In the genomic region with DNA sequence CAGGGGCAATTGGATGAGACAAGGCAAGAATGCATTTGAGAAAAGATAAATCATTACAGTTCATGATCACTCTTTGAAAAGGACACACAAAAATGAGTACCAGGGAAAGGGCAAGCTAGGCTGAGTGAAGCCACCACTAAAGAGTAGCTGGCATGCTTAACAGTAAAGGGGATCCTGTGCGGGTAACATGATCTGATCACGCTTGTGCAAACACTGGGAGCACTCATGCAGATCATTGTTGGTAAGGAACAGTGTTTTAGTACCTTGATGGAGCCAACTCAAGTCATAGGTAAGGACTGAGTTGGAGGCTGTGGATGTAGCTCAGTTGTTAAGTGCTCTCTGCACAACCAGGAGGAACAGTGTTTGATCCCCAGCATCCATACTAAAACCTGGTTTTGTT, we compare ENCODE assay signal across 23 mouse cellular contexts.
DNase-seq lines count a peak whose midpoint lies in the region; ATAC-seq and TF ChIP-seq lines count a peak whose summit lies in the region.
"Had no signal": no experiment of that assay in that cellular context is flagged by ENCODE, and none has a peak within 500 bp of the region (broad histone marks: within the 10 kb centered on the region; RNA-seq: fewer than 3 reads in every experiment).

No protein-coding gene starts in this region.

- WGBS in heart, adult 2 months = 55% methylated on average over 2 of the region's 2 CpGs
- WGBS in kidney, embryonic 14.5 days = 32% methylated on average over 2 of the region's 2 CpGs
- WGBS in kidney, postnatal 0 days = 44% methylated on average over 2 of the region's 2 CpGs
- WGBS in kidney, adult 2 months = 40% methylated on average over 2 of the region's 2 CpGs

- no peaks in the 10 kb centered on the region for H3K9me3 ChIP-seq in kidney, embryonic 14.5 days (ENCODE audit: control insufficient read depth, low read length)
- H3K9me3 ChIP-seq in kidney, postnatal 0 days (replicated peaks; ENCODE audit: low read length) = no peaks in the 10 kb centered on the region
- H3K9me3 ChIP-seq: embryonic facial prominence, embryonic 12.5 days; forebrain, embryonic 10.5 days; forebrain, embryonic 13.5 days; heart, embryonic 13.5 days; hindbrain, embryonic 12.5 days; hindbrain, embryonic 15.5 days had no signal

- TF ChIP-seq CTCF in heart, adult 2 months (IDR thresholded peaks at IDR 0.05) = no peak
- no peak for TF ChIP-seq CTCF in kidney, postnatal 0 days (IDR thresholded peaks at IDR 0.05; ENCODE audit: low read depth)
- TF ChIP-seq CTCF in kidney, adult 2 months (conservative IDR thresholded peaks at IDR 0.05; ENCODE audit: insufficient read depth, insufficient read length, low read depth, low read length) = no peak

- no peaks in the 10 kb centered on the region for H3K27me3 ChIP-seq in heart, adult 2 months (ENCODE audit: control insufficient read depth, insufficient read depth, low read length)
- H3K27me3 ChIP-seq in kidney, embryonic 14.5 days (ENCODE audit: control insufficient read depth, insufficient read depth, low read length) = no peaks in the 10 kb centered on the region
- H3K27me3 ChIP-seq in kidney, postnatal 0 days (ENCODE audit: insufficient read depth, low read length) = no peaks in the 10 kb centered on the region
- no peaks in the 10 kb centered on the region for H3K27me3 ChIP-seq in kidney, adult 2 months (replicated peaks; ENCODE audit: control insufficient read depth, insufficient read depth, low read length)
- H3K27me3 ChIP-seq: embryonic facial prominence, embryonic 12.5 days; forebrain, embryonic 13.5 days; heart, embryonic 13.5 days; hindbrain, embryonic 12.5 days; hindbrain, embryonic 15.5 days had no signal

- peak overlapping the region; percentile 20 for H3K27ac ChIP-seq in heart, adult 2 months
- H3K27ac ChIP-seq in kidney, embryonic 14.5 days (ENCODE audit: low read depth, low read length) = no peak overlapping the region
- no peak overlapping the region for H3K27ac ChIP-seq in kidney, postnatal 0 days
- no peak overlapping the region for H3K27ac ChIP-seq in kidney, adult 2 months (ENCODE audit: insufficient read depth, low read depth, low read length)
- H3K27ac ChIP-seq: embryonic facial prominence, embryonic 12.5 days; forebrain, embryonic 10.5 days; forebrain, embryonic 13.5 days; heart, embryonic 13.5 days; hindbrain, embryonic 12.5 days; hindbrain, embryonic 15.5 days had no signal

- H3K36me3 ChIP-seq in heart, adult 2 months (ENCODE audit: control insufficient read depth, insufficient read depth, low read length) = no peaks in the 10 kb centered on the region; the same call in none of the 2 replicates
- H3K36me3 ChIP-seq in kidney, embryonic 14.5 days (ENCODE audit: control insufficient read depth, insufficient read depth, low read length) = no peaks in the 10 kb centered on the region
- H3K36me3 ChIP-seq in kidney, postnatal 0 days (ENCODE audit: insufficient read depth, low read length) = no peaks in the 10 kb centered on the region
- H3K36me3 ChIP-seq in kidney, adult 2 months (ENCODE audit: control insufficient read depth, insufficient read depth, low read length) = no peaks in the 10 kb centered on the region
- H3K36me3 ChIP-seq: embryonic facial prominence, embryonic 12.5 days; forebrain, embryonic 10.5 days; heart, embryonic 13.5 days; hindbrain, embryonic 12.5 days; hindbrain, embryonic 15.5 days had no signal

- H3K79me2 ChIP-seq in heart, adult 2 months (replicated peaks; ENCODE audit: control insufficient read depth, insufficient read depth, low read length) = no peaks in the 10 kb centered on the region; the same call in 1 of the 2 replicates

- ATAC-seq in kidney, embryonic 14.5 days (ENCODE audit: low FRiP score, low TSS enrichment) = peak; percentile 82; the same call in 1 of the 2 replicates
- no peak; the same call in 1 of the 2 replicates for ATAC-seq in kidney, postnatal 0 days (replicated peaks; ENCODE audit: low FRiP score, low read depth)
- ATAC-seq: CD4-positive, CD25-positive, alpha-beta regulatory T cell, adult 4 months; intestine, postnatal 0 days had no signal

- TF ChIP-seq POLR2A in heart, adult 2 months (IDR thresholded peaks at IDR 0.05; ENCODE audit: insufficient read depth, low read depth, low read length) = no peak
- TF ChIP-seq POLR2A in kidney, adult 2 months (IDR thresholded peaks at IDR 0.05; ENCODE audit: low read depth, low read length) = no peak

- TF ChIP-seq EP300 in heart, adult 2 months (IDR thresholded peaks at IDR 0.05; ENCODE audit: insufficient read depth, low read depth, low read length) = no peak

- H3K4me2 ChIP-seq in kidney, embryonic 14.5 days (replicated peaks; ENCODE audit: low read depth, low read length) = no peak overlapping the region
- H3K4me2 ChIP-seq in kidney, postnatal 0 days (ENCODE audit: low read length) = no peak overlapping the region
- H3K4me2 ChIP-seq: embryonic facial prominence, embryonic 12.5 days; forebrain, embryonic 13.5 days; heart, embryonic 13.5 days; hindbrain, embryonic 12.5 days; hindbrain, embryonic 15.5 days had no signal

- no peak for DNase-seq in heart, adult 2 months
- no peak for DNase-seq in heart, adult 18-20 months
- DNase-seq in kidney, adult 9 months = no peak
- DNase-seq in kidney, postnatal 0 days (ENCODE audit: low spot score) = peak; percentile 18
- DNase-seq in kidney, adult 2 months = no peak
- DNase-seq: adrenal gland, adult 8-10 months; adrenal gland, postnatal 25 days; cerebellum, adult 18-20 months; cerebellum, adult 9-10 months; cerebellum, postnatal 14 days; gastrocnemius, postnatal 10 days; gastrocnemius, postnatal 36 days; heart, postnatal 10 days; heart, postnatal 4 days had no signal

- H3K4me1 ChIP-seq in heart, adult 2 months (ENCODE audit: control insufficient read depth, insufficient read depth, low read length) = peaks cover 2% of the 10 kb centered on the region; the same call in 1 of the 2 replicates
- no peaks in the 10 kb centered on the region for H3K4me1 ChIP-seq in kidney, embryonic 14.5 days (ENCODE audit: control insufficient read depth, insufficient read depth, low read length)
- H3K4me1 ChIP-seq in kidney, postnatal 0 days (replicated peaks; ENCODE audit: insufficient read depth, low read length) = no peaks in the 10 kb centered on the region
- H3K4me1 ChIP-seq in kidney, adult 2 months (ENCODE audit: control insufficient read depth, insufficient read depth, low read length) = no peaks in the 10 kb centered on the region
- H3K4me1 ChIP-seq: forebrain, embryonic 10.5 days; forebrain, embryonic 13.5 days; hindbrain, embryonic 12.5 days; hindbrain, embryonic 15.5 days had no signal

- no peak overlapping the region for H3K9ac ChIP-seq in heart, adult 2 months (ENCODE audit: low read depth, low read length)
- no peak overlapping the region for H3K9ac ChIP-seq in kidney, embryonic 14.5 days (ENCODE audit: low read depth, low read length)
- no peak overlapping the region for H3K9ac ChIP-seq in kidney, postnatal 0 days (ENCODE audit: low read depth, low read length)
- H3K9ac ChIP-seq: embryonic facial prominence, embryonic 12.5 days; forebrain, embryonic 13.5 days; heart, embryonic 13.5 days; hindbrain, embryonic 12.5 days; hindbrain, embryonic 15.5 days had no signal

- no peak overlapping the region for H3K4me3 ChIP-seq in heart, adult 2 months
- H3K4me3 ChIP-seq in kidney, embryonic 14.5 days (ENCODE audit: low read length) = no peak overlapping the region
- H3K4me3 ChIP-seq in kidney, postnatal 0 days (replicated peaks; ENCODE audit: low read depth, low read length) = no peak overlapping the region
- H3K4me3 ChIP-seq in kidney, adult 2 months (ENCODE audit: insufficient read depth, low read depth, low read length) = no peak overlapping the region
- H3K4me3 ChIP-seq: embryonic facial prominence, embryonic 12.5 days; forebrain, embryonic 10.5 days; forebrain, embryonic 13.5 days; heart, embryonic 13.5 days; hindbrain, embryonic 12.5 days; hindbrain, embryonic 15.5 days had no signal

- intact Hi-C loops in heart, adult 2 months (cut with DNase I) = loop anchor here (10.0 kb wide), 1 partner anchor 163 kb away; no protein-coding TSS in a partner anchor
